Mouse (Mus musculus) limb, embryonic 13.5 days (tissue): ENCODE data around the gene Tmem206. TPM values are rescaled to one million over a fixed set of nuclear protein-coding genes. Genes with fewer than 3 reads are reported as not detected.

Experiments used
- ATAC-seq: fragments of 200-750 bp; cut with Nextera tagmentation; 2 replicates; pipeline ENCODE4 v1.8.0; 2017; ENCODE audit warnings: low read depth, moderate number of reproducible peaks, moderate TSS enrichment; ENCODE audit not compliant: low FRiP score
- H3K27ac ChIP-seq: fragments of 300-500 bp; sonication (generic); 2 replicates; pipeline ENCODE4 v1.5.1; 2015; ENCODE audit warnings: inconsistent platforms, mild to moderate bottlenecking, moderate library complexity
- H3K27me3 ChIP-seq: fragments of 300-500 bp; sonication (generic); 2 replicates; pipeline ENCODE4 v1.6.1; 2015; ENCODE audit warnings: mild to moderate bottlenecking, inconsistent platforms
- H3K36me3 ChIP-seq: fragments of 300-500 bp; sonication (generic); 2 replicates; pipeline ENCODE4 v1.6.1; 2015; ENCODE audit warnings: inconsistent platforms, mild to moderate bottlenecking, moderate library complexity
- H3K4me1 ChIP-seq: fragments of 300-500 bp; sonication (generic); 2 replicates; pipeline ENCODE4 v1.6.1; 2015; ENCODE audit warnings: inconsistent platforms
- H3K4me2 ChIP-seq: fragments of 300-500 bp; sonication (generic); replicated peaks from 2 replicates; pipeline ENCODE4 v1.6.1; 2015; ENCODE audit warnings: inconsistent platforms, mild to moderate bottlenecking, moderate library complexity
- H3K4me3 ChIP-seq: fragments of 300-500 bp; sonication (generic); 2 replicates; pipeline ENCODE4 v1.5.1; 2015; ENCODE audit warnings: moderate library complexity, mild to moderate bottlenecking, inconsistent platforms
- H3K9ac ChIP-seq: fragments of 300-500 bp; sonication (generic); 2 replicates; pipeline ENCODE4 v1.6.1; 2015; ENCODE audit warnings: mild to moderate bottlenecking, inconsistent platforms
- H3K9me3 ChIP-seq: fragments of 300-500 bp; sonication (generic); 2 replicates; pipeline ENCODE4 v1.6.1; 2016; ENCODE audit warnings: inconsistent platforms
- WGBS: fragments of 180-500 bp; shearing (Covaris S2); methylation state at CpG from one replicate; pipeline ENCODE4 v1.1.7; 2015; 5-methylcytosine and 5-hydroxymethylcytosine counted together
- polyA plus RNA-seq: library from polyadenylated mRNA; unstranded; fragments of >200 nt; fragmentation: Nextera tagmentation; extraction: Ambion mirVana; gene quantifications from 2 replicates; pipeline ENCODE4 v1.2.1, GENCODE M21; 2015

Tmem206 gene
- polyA plus RNA-seq, 1 experiment from 2014 or later = 21.5 TPM

DNA sequence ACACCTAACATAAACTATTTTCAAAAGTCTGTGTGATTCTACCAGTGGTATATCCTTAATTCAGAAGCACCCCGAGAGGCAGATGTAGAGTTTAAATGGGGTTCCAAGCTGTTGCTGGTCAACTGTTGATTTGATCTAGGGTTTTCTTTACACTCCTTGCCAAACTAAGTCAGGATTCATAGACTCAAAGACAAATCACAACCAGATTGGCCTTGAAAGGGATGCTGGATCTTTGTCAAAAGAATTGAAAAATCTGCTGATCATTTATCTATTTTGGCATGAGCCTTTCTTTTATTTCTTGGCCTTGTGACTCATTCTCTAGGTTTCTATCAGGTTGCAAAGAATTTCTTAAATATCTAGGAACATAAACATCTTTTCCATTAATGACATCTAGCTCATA is 69.5 kb downstream of the Tmem206 start:
- Histone ChIP-seq H3K27ac (no peak overlapping the region), H3K27me3 (no peaks in the 10 kb centered on the region), H3K4me1 (peaks cover 18% of the 10 kb centered on the region; the same call in 1 of the 2 replicates), H3K9me3 (no peaks in the 10 kb centered on the region), H3K4me2 (peak overlapping the region; percentile 84), H3K36me3 (no peaks in the 10 kb centered on the region), H3K9ac (0 out of 2 replicates have a peak overlapping the region, but pooled peaks have one; percentile 32), H3K4me3 (peak overlapping the region; percentile 77)
- ATAC-seq = no peak
- 32% methylated on average over 1 of the region's 1 CpGs for WGBS

DNA sequence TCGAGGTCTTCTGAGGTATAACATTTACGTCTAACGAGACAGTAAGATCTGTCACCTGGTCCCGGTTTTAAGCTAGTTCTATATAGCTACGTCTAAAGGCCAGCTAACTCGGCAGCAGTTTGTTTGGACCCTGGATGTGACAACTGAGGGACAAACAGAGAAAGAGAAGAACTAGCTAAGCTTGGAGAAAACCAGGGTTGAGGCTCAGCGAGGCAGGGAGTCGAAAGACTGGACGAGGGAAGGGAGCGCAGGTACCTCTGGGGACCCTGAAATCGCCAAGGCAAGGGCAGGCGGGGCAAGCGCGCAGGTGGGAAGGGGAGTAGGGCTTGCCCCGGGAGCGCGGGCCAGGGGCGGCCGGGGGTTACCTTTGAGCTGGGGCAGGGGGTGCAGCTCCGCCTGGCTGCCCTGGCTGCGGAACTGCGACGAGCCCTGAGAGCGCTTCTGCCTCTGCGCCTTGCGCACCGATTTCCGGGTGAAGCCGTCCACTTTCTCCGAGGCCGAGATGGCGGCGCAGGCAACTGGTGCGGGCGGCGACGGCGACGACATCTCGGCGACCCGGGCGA is 70.2 kb downstream of the Tmem206 start:
- peak overlapping the region; percentile 84 for H3K4me2 ChIP-seq
- H3K4me1 ChIP-seq = peaks cover 18% of the 10 kb centered on the region; the same call in 1 of the 2 replicates
- no peak for ATAC-seq
- peak overlapping the region; percentile 92; the same call in 1 of the 2 replicates for H3K27ac ChIP-seq
- no peaks in the 10 kb centered on the region for H3K27me3 ChIP-seq
- no peaks in the 10 kb centered on the region for H3K36me3 ChIP-seq
- peak overlapping the region; percentile 88 for H3K9ac ChIP-seq
- no peaks in the 10 kb centered on the region for H3K9me3 ChIP-seq
- WGBS = under 1% methylated on average over 35 of the region's 43 CpGs
- H3K4me3 ChIP-seq = peak overlapping the region; percentile 77

DNA sequence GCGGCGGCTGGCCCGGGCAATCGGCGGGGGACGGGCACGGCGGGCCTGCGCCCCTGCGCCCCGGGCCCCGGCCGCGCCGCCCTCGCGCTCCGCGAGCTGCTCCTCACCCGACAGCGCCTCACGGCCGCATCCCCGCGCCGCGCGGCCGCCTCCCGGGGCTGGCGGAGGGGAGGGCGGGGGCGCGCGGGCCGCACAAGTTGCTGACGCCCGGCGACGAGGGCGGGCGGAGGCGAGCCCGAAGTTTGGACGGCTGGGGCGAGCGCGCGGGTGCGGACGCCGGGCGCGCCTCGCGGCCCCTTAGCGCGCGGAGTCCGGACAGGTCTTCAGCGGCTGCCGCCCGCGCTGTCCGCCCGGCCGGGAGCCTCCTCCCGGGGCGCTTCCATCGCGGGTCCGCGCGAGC is 70.7 kb downstream of the Tmem206 start:
- Histone ChIP-seq H3K4me2 (peak overlapping the region; percentile 84), H3K9me3 (no peaks in the 10 kb centered on the region), H3K4me3 (peak overlapping the region; percentile 77), H3K36me3 (no peaks in the 10 kb centered on the region), H3K4me1 (peaks cover 18% of the 10 kb centered on the region; the same call in 1 of the 2 replicates), H3K9ac (peak overlapping the region; percentile 88), H3K27me3 (no peaks in the 10 kb centered on the region), H3K27ac (peak overlapping the region; percentile 92)
- 1% methylated on average over 59 of the region's 74 CpGs for WGBS
- peak; percentile 16; the same call in 1 of the 2 replicates for ATAC-seq

DNA sequence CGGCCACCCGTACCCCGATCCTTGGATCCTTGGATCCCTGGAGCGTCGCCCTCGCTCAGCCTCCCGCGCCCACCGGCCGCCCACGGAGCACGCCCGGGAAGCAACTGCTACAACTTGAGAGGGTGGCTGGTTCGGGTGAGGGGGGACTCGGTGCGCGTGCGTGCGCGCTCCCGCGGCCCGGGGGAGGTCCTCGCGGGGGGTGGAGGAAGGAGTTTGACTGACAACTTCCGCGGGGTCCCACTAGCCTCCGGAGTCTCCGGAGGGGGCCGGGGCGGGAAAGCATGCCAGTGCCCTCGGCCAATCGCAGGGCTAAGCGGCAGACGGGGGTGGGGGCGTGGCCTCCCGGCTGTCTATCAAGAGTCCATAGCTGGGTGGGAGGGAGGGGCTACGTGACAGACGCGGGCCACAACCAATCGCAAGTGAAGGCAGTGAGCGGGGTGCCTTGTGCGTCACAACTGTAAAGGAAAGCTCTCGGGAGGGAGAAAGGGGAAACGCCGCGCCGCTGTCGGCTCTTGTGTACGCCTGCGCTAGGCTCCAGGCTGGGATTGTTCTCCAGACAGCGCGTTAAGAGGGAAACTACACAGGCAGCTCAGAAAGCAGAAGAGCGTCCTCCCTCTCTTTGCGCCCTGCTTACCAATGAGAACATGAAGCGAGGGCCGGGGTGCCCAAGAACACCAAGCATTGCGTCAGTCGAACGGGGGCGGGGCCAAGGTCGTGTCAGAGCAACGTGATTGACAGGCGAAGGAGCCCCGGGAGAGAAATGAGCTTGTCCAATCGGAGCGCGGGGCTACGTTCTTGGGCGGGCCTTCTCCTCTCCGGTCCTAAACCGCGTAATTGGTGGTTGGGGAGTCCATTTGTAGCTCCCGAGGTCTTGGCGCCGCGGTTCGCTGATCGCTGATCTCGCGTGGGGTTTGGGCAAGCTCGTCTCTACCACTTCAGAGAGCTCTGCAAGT is 71.5 kb downstream of the Tmem206 start:
- under 1% methylated on average over 81 of the region's 82 CpGs for WGBS
- H3K27ac ChIP-seq = peak overlapping the region; percentile 93
- H3K9ac ChIP-seq = peak overlapping the region; percentile 88
- peak overlapping the region; percentile 84 for H3K4me2 ChIP-seq
- peaks cover 18% of the 10 kb centered on the region; the same call in 1 of the 2 replicates for H3K4me1 ChIP-seq
- H3K27me3 ChIP-seq = no peaks in the 10 kb centered on the region
- H3K9me3 ChIP-seq = no peaks in the 10 kb centered on the region
- H3K4me3 ChIP-seq = peak overlapping the region; percentile 77
- no peaks in the 10 kb centered on the region for H3K36me3 ChIP-seq
- peak; percentile 98 for ATAC-seq

Other genes with a start within 250 kb of the Tmem206 start
- 16.6 and 16.7 TPM in 2 replicates for gene Batf3, start 228.1 kb upstream of the Tmem206 start, polyA plus RNA-seq
- not detected in 2 replicates for gene Fam71a, start 161.1 kb upstream of the Tmem206 start, polyA plus RNA-seq
- 4.2 and 4.3 TPM in 2 replicates for gene Atf3, start 107.9 kb upstream of the Tmem206 start, polyA plus RNA-seq
- gene Nenf, start 7.7 kb upstream of the Tmem206 start, polyA plus RNA-seq = 96.0 and 97.8 TPM in 2 replicates
- gene Ppp2r5a, start 77.4 kb downstream of the Tmem206 start, polyA plus RNA-seq = 11.8 and 12.4 TPM in 2 replicates
- 63.2 and 68.1 TPM in 2 replicates for gene Dtl, start 249.6 kb downstream of the Tmem206 start, polyA plus RNA-seq
- 61.9 and 65.4 TPM in 2 replicates for gene Ints7, start 249.7 kb downstream of the Tmem206 start, polyA plus RNA-seq